Mouse (Mus musculus) lung, postnatal 0 days (tissue): ENCODE measurements at regions not wholly inside any gene's neighbourhood (a gene's known extent, or its start where the extent isn't known, plus 50 kb on each side); places are given as distances from the start of the nearest gene placed in this dataset.

Source experiments
- CTCF ChIP-seq: IDR thresholded peaks from 2 replicates; pipeline ENCODE4 v1.5.1; 2016; ENCODE audit warnings: antibody characterized with exemption, mild to moderate bottlenecking
- EP300 ChIP-seq: IDR thresholded peaks from 2 replicates; pipeline ENCODE4 v1.6.1; 2016; ENCODE audit warnings: antibody characterized with exemption, mild to moderate bottlenecking, control low read depth

DNA sequence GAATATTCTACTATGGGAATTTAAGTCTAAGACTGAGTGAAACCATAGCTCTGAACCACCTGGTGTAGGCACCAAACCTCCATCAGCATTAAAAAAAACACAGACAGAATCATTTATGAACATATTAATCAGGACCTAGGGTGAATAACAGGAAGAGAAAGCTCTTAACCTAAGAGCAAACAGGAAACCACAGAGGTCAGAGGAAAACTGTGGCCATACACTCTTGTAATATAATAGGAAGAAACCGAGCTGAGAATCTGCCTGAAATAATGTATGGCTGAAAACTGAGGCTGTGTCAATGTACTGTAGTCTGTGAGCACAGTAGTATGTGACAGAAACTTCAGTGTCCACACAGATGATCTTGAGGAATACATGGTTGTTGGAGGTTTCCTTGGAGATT, 643.4 kb upstream of the Zfp386 start:
- TF ChIP-seq CTCF (no peak), EP300 (no peak)
